Mouse (Mus musculus): ENCODE results near the gene Pld5. TPM values are rescaled to one million over a fixed set of nuclear protein-coding genes. Genes with fewer than 3 reads are reported as not detected.
"Not testable (repeated sequence)": the region's sequence is repeated elsewhere in the genome, so short reads cannot be mapped to it uniquely, and the experiment has no call there.

The Pld5 gene
- polyA plus RNA-seq, 1 experiment from 2014 or later, result 0.25 TPM

- Histone ChIP-seq H3K27me3 (no peaks in the 10 kb centered on the region), H3K9me3 (no peaks in the 10 kb centered on the region), H3K36me3 (no peaks in the 10 kb centered on the region), H3K4me1 (no peaks in the 10 kb centered on the region), H3K9ac (no peak overlapping the region), H3K4me2 (no peak overlapping the region), H3K27ac (no peak overlapping the region), H3K4me3 (no peak overlapping the region)
- no peak for ATAC-seq (ENCODE audit: borderline replicate concordance, extremely low read depth, low FRiP score, low TSS enrichment)
- 72% methylated on average over 7 of the region's 7 CpGs for WGBS
Measured at GRCm38 (mm10) chr1:175997076-175997651, 277.9 kb downstream of the Pld5 start.

DNA sequence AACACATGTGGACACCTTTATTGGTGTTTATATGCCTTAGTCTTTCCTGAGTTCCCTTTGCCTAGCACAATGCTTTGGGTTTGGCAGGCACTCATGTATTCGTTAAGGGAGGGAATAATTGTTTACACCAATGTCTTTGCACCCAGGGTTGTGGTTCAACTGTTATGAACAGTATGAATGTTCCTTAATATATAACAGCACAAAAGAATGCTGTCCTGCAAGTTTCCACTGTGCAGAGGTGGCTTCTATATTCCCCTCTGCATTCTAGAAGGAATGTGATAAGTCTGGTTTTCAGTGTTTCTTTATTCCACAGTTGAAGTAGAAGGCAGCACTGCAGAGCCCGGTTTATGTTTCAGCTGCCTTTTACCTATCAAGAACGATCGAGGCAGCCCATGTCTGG is 286.2 kb downstream of the Pld5 start:
- Histone ChIP-seq H3K27me3 (no peaks in the 10 kb centered on the region), H3K4me2 (no peak overlapping the region), H3K4me1 (no peaks in the 10 kb centered on the region), H3K4me3 (no peak overlapping the region), H3K9me3 (no peaks in the 10 kb centered on the region), H3K36me3 (no peaks in the 10 kb centered on the region), H3K9ac (no peak overlapping the region), H3K27ac (peak overlapping the region; percentile 64)
- 55% methylated on average over 4 of the region's 4 CpGs for WGBS
- ATAC-seq (ENCODE audit: borderline replicate concordance, extremely low read depth, low FRiP score, low TSS enrichment), result peak; percentile 85

DNA sequence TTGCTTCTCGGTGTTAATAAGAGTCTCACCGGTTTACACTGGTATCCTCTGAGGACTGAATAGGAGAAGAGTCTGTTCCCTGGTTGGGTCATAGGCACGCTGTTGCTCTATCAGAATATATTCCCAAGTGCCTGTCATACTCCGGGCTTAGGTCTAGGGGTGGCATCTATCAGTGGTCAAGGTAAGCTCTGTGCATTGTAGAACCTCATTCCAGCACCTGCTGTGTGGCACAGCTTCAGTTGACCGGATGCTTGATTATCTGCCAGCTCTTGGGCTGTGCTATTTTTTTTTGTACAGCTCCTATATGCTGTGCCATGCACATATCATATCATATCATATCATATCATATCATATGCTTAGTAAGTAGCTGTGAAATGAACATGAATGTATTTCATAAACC is 286.7 kb downstream of the Pld5 start:
- Histone ChIP-seq H3K4me2 (no peak overlapping the region), H3K9ac (no peak overlapping the region), H3K27me3 (no peaks in the 10 kb centered on the region), H3K36me3 (no peaks in the 10 kb centered on the region), H3K4me3 (no peak overlapping the region), H3K9me3 (no peaks in the 10 kb centered on the region), H3K27ac (peak overlapping the region; percentile 64), H3K4me1 (no peaks in the 10 kb centered on the region)
- WGBS, result 81% methylated on average over 5 of the region's 5 CpGs
- ATAC-seq (ENCODE audit: borderline replicate concordance, extremely low read depth, low FRiP score, low TSS enrichment), result no peak

- not testable (repeated sequence) for ATAC-seq (ENCODE audit: borderline replicate concordance, extremely low read depth, low FRiP score, low TSS enrichment); H3K4me1 ChIP-seq; H3K27me3 ChIP-seq; H3K27ac ChIP-seq; H3K9me3 ChIP-seq; H3K36me3 ChIP-seq; H3K4me3 ChIP-seq; H3K9ac ChIP-seq; H3K4me2 ChIP-seq
- WGBS, result 87% methylated on average over 7 of the region's 7 CpGs
Measured at GRCm38 (mm10) chr1:175979014-175979413, 296.1 kb downstream of the Pld5 start, which contains the start of gene Rbm8a2. Gene Rbm8a2 (minus strand): TSS chr1:175979114.

- no peak overlapping the region for H3K27ac ChIP-seq
- WGBS, result 88% methylated on average over 5 of the region's 5 CpGs
Measured at GRCm38 (mm10) chr1:175970710-175971109, 304.4 kb downstream of the Pld5 start.

GRCm38 (mm10) chr1:175967004-175967745 is 307.9 kb downstream of the Pld5 start:
- no peaks in the 10 kb centered on the region for H3K9me3 ChIP-seq
- H3K9ac ChIP-seq, result no peak overlapping the region
- H3K27ac ChIP-seq, result no peak overlapping the region
- no peak overlapping the region for H3K4me2 ChIP-seq
- no peaks in the 10 kb centered on the region for H3K36me3 ChIP-seq
- H3K27me3 ChIP-seq, result no peaks in the 10 kb centered on the region
- 91% methylated on average over 5 of the region's 5 CpGs for WGBS
- no peak overlapping the region for H3K4me3 ChIP-seq
- H3K4me1 ChIP-seq, result no peaks in the 10 kb centered on the region
- ATAC-seq (ENCODE audit: borderline replicate concordance, extremely low read depth, low FRiP score, low TSS enrichment), result no peak

More at GRCm38 (mm10) chr1:175970710-175971109, 304.4 kb downstream of the Pld5 start:
- ATAC-seq (ENCODE audit: borderline replicate concordance, extremely low read depth, low FRiP score, low TSS enrichment), result no peak
- Histone ChIP-seq H3K4me2 (no peak overlapping the region), H3K4me1 (no peaks in the 10 kb centered on the region), H3K36me3 (no peaks in the 10 kb centered on the region), H3K4me3 (no peak overlapping the region), H3K27me3 (no peaks in the 10 kb centered on the region), H3K9me3 (no peaks in the 10 kb centered on the region), H3K9ac (no peak overlapping the region)

- Histone ChIP-seq H3K36me3 (no peaks in the 10 kb centered on the region), H3K27me3 (no peaks in the 10 kb centered on the region), H3K4me3 (no peak overlapping the region), H3K4me1 (no peaks in the 10 kb centered on the region), H3K27ac (no peak overlapping the region), H3K9me3 (no peaks in the 10 kb centered on the region), H3K4me2 (no peak overlapping the region), H3K9ac (no peak overlapping the region)
- 84% methylated on average over 2 of the region's 2 CpGs for WGBS
- no peak for ATAC-seq (ENCODE audit: borderline replicate concordance, extremely low read depth, low FRiP score, low TSS enrichment)
Measured at GRCm38 (mm10) chr1:175961786-175962185, 313.3 kb downstream of the Pld5 start.

- Histone ChIP-seq H3K9ac (no peak overlapping the region), H3K27me3 (no peaks in the 10 kb centered on the region), H3K27ac (no peak overlapping the region), H3K4me3 (no peak overlapping the region), H3K4me1 (no peaks in the 10 kb centered on the region), H3K9me3 (no peaks in the 10 kb centered on the region), H3K4me2 (no peak overlapping the region), H3K36me3 (no peaks in the 10 kb centered on the region)
- no peak for ATAC-seq (ENCODE audit: borderline replicate concordance, extremely low read depth, low FRiP score, low TSS enrichment)
- WGBS, result 61% methylated on average over 2 of the region's 2 CpGs
Measured at GRCm38 (mm10) chr1:175950851-175951250, 324.3 kb downstream of the Pld5 start.

GRCm38 (mm10) chr1:175950421-175950820 is 324.7 kb downstream of the Pld5 start:
- Histone ChIP-seq H3K4me3 (no peak overlapping the region), H3K36me3 (no peaks in the 10 kb centered on the region), H3K27me3 (no peaks in the 10 kb centered on the region), H3K9me3 (no peaks in the 10 kb centered on the region), H3K9ac (no peak overlapping the region), H3K4me1 (no peaks in the 10 kb centered on the region), H3K4me2 (no peak overlapping the region), H3K27ac (no peak overlapping the region)
- no peak for ATAC-seq (ENCODE audit: borderline replicate concordance, extremely low read depth, low FRiP score, low TSS enrichment)
- WGBS, result 79% methylated on average over 3 of the region's 3 CpGs

DNA sequence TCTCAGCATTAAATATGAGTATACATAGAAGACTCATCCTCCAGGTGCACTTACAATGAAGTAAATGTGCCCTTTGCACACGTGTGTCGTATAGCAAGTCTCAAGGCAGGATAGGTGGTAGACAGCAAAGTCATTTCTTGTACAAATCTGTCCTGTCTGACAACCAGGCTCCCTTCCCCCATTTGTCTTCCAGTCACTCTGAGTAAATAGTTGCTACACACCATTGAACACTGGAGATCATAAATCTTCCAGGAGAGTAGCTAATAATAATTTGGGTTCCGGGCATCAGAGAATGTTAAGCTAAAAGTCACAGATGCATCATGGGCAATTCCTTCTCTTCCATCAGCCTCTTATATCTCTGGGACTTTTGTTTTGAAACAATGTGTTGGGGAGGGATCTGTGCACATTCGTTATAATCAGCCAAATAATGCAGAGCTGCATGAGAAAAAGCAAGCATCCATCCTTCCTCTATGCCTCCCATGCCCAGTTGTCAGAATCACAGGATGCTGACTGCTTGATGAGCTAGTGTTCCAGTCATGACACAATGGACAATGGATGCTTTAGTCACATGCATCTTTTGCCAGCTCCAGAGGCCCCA is 328.3 kb downstream of the Pld5 start:
- 55% methylated on average over 4 of the region's 4 CpGs for WGBS
- no peak for ATAC-seq (ENCODE audit: borderline replicate concordance, extremely low read depth, low FRiP score, low TSS enrichment)
- H3K4me2 ChIP-seq, result no peak overlapping the region
- no peaks in the 10 kb centered on the region for H3K27me3 ChIP-seq
- no peak overlapping the region for H3K4me3 ChIP-seq
- H3K36me3 ChIP-seq, result no peaks in the 10 kb centered on the region
- H3K4me1 ChIP-seq, result no peaks in the 10 kb centered on the region
- H3K9me3 ChIP-seq, result no peaks in the 10 kb centered on the region
- no peak overlapping the region for H3K27ac ChIP-seq
- H3K9ac ChIP-seq, result no peak overlapping the region

- 84% methylated on average over 7 of the region's 7 CpGs for WGBS
- H3K9me3 ChIP-seq, result no peaks in the 10 kb centered on the region
- no peaks in the 10 kb centered on the region for H3K27me3 ChIP-seq
Measured at GRCm38 (mm10) chr1:175943168-175943567, 331.9 kb downstream of the Pld5 start.

GRCm38 (mm10) chr1:175938731-175939130 is 336.4 kb downstream of the Pld5 start:
- peaks cover 3% of the 10 kb centered on the region; the same call in 1 of the 2 replicates for H3K4me1 ChIP-seq
- H3K4me2 ChIP-seq, result no peak overlapping the region
- H3K9ac ChIP-seq, result no peak overlapping the region
- no peak for ATAC-seq (ENCODE audit: borderline replicate concordance, extremely low read depth, low FRiP score, low TSS enrichment)
- no peaks in the 10 kb centered on the region for H3K27me3 ChIP-seq
- no peaks in the 10 kb centered on the region for H3K36me3 ChIP-seq
- WGBS, result 69% methylated on average over 3 of the region's 3 CpGs
- no peak overlapping the region for H3K4me3 ChIP-seq
- H3K27ac ChIP-seq, result no peak overlapping the region
- H3K9me3 ChIP-seq, result no peaks in the 10 kb centered on the region

More at GRCm38 (mm10) chr1:175943168-175943567, 331.9 kb downstream of the Pld5 start:
- no peak overlapping the region for H3K4me2 ChIP-seq
- no peak overlapping the region for H3K4me3 ChIP-seq
- no peak overlapping the region for H3K9ac ChIP-seq
- ATAC-seq (ENCODE audit: borderline replicate concordance, extremely low read depth, low FRiP score, low TSS enrichment), result no peak
- no peak overlapping the region for H3K27ac ChIP-seq
- H3K36me3 ChIP-seq, result no peaks in the 10 kb centered on the region
- no peaks in the 10 kb centered on the region for H3K4me1 ChIP-seq

All from lung, embryonic 15.5 days (tissue).